20 mouse cellular contexts compared by ENCODE assay signal in genomic region chr9:13599334-13599614, GRCm38 (mm10).
"Had no signal": no experiment of that assay in that cellular context is flagged by ENCODE, and none has a peak within 500 bp of the region (broad histone marks: within the 10 kb centered on the region; RNA-seq: fewer than 3 reads in every experiment).

No protein-coding gene starts in this region.

- H3K27ac ChIP-seq: left cerebral cortex, adult 2 months; midbrain, embryonic 10.5 days; midbrain, embryonic 13.5 days; neural tube, embryonic 13.5 days; stomach, embryonic 15.5 days had no signal

- ATAC-seq: lung, postnatal 0 days; midbrain, embryonic 13.5 days; midbrain, embryonic 16.5 days had no signal

- H3K27me3 ChIP-seq: midbrain, embryonic 13.5 days; neural tube, embryonic 13.5 days; stomach, embryonic 15.5 days had no signal

- H3K9ac ChIP-seq: lung, embryonic 14.5 days; midbrain, embryonic 13.5 days; neural tube, embryonic 13.5 days; stomach, embryonic 15.5 days had no signal

- H3K4me1 ChIP-seq: megakaryocyte, embryonic 14.5 days; midbrain, embryonic 10.5 days; stomach, embryonic 15.5 days had no signal

- DNase-seq: kidney, adult 18-20 months; kidney, adult 9 months; kidney, postnatal 14 days; kidney, postnatal 4 days; layer of hippocampus, adult 9-11 months; layer of hippocampus, postnatal 36 days; lung, embryonic 14.5 days; retina, postnatal 1 day; right cerebral cortex, postnatal 25 days; spleen, adult 18-20 months; thymus, postnatal 25 days had no signal

- H3K9me3 ChIP-seq: megakaryocyte, embryonic 14.5 days; midbrain, embryonic 10.5 days; midbrain, embryonic 13.5 days; neural tube, embryonic 13.5 days; stomach, embryonic 15.5 days had no signal

- H3K4me2 ChIP-seq: lung, embryonic 14.5 days; midbrain, embryonic 13.5 days; neural tube, embryonic 13.5 days; stomach, embryonic 15.5 days had no signal

- H3K36me3 ChIP-seq: midbrain, embryonic 10.5 days; midbrain, embryonic 13.5 days; neural tube, embryonic 13.5 days; stomach, embryonic 15.5 days had no signal

- H3K4me3 ChIP-seq: left cerebral cortex, adult 2 months; megakaryocyte, embryonic 14.5 days; midbrain, embryonic 10.5 days; midbrain, embryonic 13.5 days; myocyte; neural tube, embryonic 13.5 days; stomach, embryonic 15.5 days had no signal
